Mouse (Mus musculus): ENCODE results near the gene Apod.

DNA sequence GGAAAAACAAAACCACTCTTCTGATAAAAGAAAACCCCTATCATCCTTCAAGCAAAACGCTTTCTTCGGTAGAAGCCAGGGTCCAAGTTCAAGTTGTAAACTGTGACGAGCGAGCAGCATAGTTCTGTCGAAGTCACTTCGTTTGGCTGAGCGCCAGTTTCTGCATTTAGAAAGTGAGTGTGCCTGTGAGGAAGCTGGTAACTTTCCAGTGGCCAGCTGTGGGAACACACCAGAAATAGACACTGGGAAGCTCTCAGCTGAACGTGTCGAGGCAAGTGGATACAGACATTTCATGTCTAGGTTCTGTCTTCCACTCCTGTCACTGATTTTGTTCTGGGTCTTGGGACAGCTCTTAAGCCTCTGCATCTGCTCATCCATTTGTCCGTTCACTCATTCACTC, 24.3 kb downstream of the Apod start:
- TF ChIP-seq CHD2 (IDR thresholded peaks at IDR 0.05; ENCODE audit: low read length): no peak
- TF ChIP-seq CTCF (conservative IDR thresholded peaks at IDR 0.05 in 1 of 2, IDR thresholded peaks at IDR 0.05 in 1 of 2; ENCODE audit: low read depth in 2 of 2, low read length in 2 of 2): no peak
- TF ChIP-seq GABPA (IDR thresholded peaks at IDR 0.05; ENCODE audit: insufficient replicate concordance, low read depth, low read length): no peak
- TF ChIP-seq POLR2A (IDR thresholded peaks at IDR 0.05; ENCODE audit: low read depth, low read length): no peak
- no peak for TF ChIP-seq MAX (IDR thresholded peaks at IDR 0.05; ENCODE audit: low read length)
- TF ChIP-seq PAX5 (IDR thresholded peaks at IDR 0.05; ENCODE audit: low read length): no peak
